Mouse (Mus musculus) layer of hippocampus, adult 8-10 months (tissue): ENCODE measurements at regions not wholly inside any gene's neighbourhood (a gene's known extent, or its start where the extent isn't known, plus 50 kb on each side); places are given as distances from the start of the nearest gene placed in this dataset.

Source experiments
- DNase-seq, 2 experiments: peaks; one replicate each; pipeline ENCODE4 v3.0.0; 2022; ENCODE audit warnings: low spot score in 2 of 2

DNA sequence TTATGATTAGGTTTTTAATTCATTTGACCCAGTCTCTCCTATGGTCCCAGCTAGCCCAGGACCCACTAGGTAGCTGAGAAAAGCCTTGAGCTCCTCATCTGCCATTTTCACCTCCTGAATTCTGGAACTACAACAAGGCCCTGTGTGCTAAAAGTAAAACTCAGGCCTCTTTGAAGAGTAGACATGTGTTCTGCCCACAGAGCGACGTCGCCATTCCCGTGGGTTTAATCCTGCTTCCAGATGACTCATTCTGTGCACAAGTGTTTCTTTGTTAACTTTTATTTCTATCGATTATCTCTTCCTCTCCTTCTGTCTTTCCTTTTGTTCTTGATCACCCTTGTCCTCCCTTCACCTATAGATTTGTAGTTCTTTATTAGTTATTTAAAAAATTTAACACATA, 1046.7 kb upstream of the Apob start:
- DNase-seq, result peak in 1 of 2 experiments; percentile 3

DNA sequence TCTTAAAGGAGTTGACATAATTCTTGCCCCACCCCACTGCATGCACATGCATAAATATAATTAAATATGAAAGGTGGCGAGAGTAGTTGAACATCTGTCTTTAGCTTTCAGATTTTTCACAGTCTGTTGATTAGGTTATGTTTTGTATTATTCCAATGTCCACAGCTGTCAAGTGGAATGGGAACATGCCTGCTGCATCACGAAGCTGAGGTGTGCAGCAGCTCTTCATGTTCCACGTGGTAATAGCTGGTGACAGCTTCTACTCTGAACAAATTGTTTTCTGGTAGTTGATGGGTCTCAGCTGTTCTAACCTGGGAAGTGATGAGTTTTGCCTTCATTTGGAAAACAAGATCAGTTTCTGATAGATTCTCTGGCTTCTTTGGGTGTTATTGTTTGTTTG, 1020.8 kb upstream of the Apob start:
- no peak for DNase-seq

DNA sequence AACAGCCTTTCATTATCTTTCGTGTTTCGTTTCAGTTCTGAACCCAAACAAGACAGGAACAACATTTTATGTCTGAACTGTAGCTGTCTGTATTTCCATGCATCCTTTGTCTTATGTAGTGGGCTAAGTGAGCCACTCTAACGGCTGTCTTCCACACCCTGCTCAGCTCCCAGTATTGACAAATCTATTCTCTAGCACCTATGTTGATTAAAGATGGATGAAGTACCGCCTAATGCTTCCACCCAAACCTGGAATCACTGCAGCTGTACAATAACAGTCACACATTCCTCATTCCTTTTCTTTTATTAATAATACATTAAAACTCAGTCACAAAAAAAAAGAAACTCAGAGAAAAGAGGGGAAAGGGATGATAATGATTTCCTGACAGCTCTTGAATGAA, 992.8 kb upstream of the Apob start:
- DNase-seq, result no peak

DNA sequence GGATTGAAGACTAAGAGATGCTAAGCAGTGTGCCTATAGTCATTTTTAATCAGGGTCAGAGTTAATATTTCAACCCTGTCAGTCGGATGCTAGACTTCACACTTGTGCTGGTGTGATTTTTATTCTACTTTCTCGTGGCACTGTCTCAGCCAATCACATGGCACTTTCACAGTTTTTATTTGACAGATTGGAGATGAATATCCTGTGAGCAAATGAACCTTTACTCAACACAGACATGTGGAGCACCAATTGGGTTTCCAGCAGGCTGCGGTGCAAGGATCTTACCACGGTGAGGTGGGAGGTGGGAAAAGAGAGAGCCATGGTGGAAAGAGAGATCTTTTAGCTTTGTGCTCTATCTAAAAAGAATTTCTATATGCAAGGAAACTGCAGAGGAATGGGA, 949.0 kb upstream of the Apob start:
- DNase-seq, result no peak

GRCm38 (mm10) chr12:7029396-7030065, 947.9 kb upstream of the Apob start:
- DNase-seq, result no peak

- DNase-seq, result no peak
These were observed 926.7 kb upstream of the Apob start for GRCm38 (mm10) chr12:7050791-7051190.

GRCm38 (mm10) chr12:7054575-7054974, 922.9 kb upstream of the Apob start:
- no peak for DNase-seq

DNA sequence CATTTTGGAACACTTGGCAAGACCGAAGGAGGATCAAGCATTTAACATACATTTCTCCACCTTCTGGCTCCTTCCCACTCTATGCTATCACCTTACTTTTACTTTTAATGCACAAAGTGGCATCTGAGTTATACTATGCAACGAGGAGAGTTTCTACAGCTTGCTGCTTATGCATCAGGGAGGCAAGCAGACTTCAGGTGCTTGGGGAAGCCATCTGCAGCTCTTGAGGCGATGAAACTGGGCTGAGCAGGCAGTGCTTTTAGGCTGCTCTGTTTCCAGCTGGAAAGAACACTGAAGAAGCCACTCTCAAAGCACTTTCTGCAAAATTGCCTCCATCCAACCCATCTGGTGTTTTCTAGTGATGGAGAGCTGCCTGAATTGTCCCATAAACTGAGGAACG, 882.9 kb upstream of the Apob start:
- DNase-seq, result peak; percentile 10 to 17

GRCm38 (mm10) chr12:7095440-7095839, 882.0 kb upstream of the Apob start:
- no peak for DNase-seq

- no peak for DNase-seq
These were observed 881.2 kb upstream of the Apob start for GRCm38 (mm10) chr12:7096221-7096620.

DNA sequence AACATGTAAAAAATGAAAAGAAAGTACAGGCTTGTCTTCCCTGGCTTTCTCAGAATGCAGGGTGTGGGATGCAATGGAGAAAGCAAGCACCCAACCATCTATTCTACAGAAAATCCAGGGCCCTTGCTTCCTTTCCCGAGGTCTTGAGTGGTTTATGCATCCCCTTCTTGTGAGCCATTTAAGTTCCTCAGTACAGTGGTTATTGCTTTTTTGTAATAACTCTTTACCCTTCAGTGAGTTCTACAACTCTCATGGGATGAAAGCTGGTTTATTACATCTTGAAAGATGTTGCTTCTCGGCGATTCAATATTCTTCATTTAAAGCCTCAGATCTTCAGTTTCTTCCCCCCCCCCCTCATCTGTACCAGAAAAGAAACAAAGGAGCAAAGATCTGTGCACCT, 838.4 kb upstream of the Apob start:
- no peak for DNase-seq
